Mouse (Mus musculus) heart, adult 11 months (tissue): ENCODE measurements at regions not wholly inside any gene's neighbourhood (a gene's known extent, or its start where the extent isn't known, plus 50 kb on each side); places are given as distances from the start of the nearest gene placed in this dataset.

Experiments
- DNase-seq: peaks from one replicate; pipeline ENCODE4 v3.0.0; 2022

DNA sequence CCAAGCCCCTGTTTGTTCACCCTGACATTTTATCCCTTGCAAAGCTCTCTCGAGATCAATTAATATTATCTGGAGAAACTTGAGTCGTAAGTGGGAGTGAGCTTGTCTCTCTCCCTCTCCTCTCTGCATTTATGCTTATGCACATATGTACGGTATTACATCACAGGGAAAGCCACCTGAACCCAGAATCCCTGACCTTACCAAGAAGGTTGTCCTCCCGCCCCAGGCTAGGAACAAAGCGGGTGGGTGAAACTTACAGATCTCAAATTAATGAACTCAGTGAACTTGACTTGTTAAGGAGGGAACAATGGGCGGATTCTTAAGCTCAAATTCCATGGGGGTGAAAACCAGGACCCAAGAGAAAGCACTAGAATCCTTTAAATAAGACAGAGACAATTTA, 122.8 kb upstream of the Cxcr4 start:
- DNase-seq = peak; percentile 24

- peak; percentile 96 for DNase-seq
Observed at GRCm38 (mm10) chr1:128712876-128713275, 120.8 kb upstream of the Cxcr4 start.

- DNase-seq = peak; percentile 87
Observed at GRCm38 (mm10) chr1:128711121-128711520, 119.0 kb upstream of the Cxcr4 start.

GRCm38 (mm10) chr1:128707747-128708146, 115.7 kb upstream of the Cxcr4 start:
- DNase-seq = peak; percentile 76

GRCm38 (mm10) chr1:128706167-128706566, 114.1 kb upstream of the Cxcr4 start:
- DNase-seq = peak; percentile 58

GRCm38 (mm10) chr1:128705071-128705503, 113.0 kb upstream of the Cxcr4 start:
- peak; percentile 92 for DNase-seq

DNA sequence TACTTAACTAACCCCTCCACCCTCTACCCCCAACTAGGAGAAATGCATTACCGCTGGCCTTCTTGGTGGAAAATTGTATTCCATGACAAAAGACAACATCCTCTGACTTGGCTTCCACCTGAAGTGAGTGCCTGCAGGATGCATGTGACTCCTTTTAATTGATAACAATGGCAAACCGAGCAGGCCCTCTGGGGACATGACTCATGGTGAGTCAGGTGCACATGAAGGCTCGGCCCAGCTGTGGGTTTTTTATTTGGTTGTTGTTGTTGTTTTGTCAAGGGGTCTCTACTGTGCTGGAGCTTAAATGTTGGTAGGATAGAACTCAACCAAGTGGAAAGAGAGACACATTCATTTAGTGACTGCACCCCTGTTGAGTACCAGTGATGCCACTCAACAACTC, 109.2 kb upstream of the Cxcr4 start:
- DNase-seq = peak; percentile 90

DNA sequence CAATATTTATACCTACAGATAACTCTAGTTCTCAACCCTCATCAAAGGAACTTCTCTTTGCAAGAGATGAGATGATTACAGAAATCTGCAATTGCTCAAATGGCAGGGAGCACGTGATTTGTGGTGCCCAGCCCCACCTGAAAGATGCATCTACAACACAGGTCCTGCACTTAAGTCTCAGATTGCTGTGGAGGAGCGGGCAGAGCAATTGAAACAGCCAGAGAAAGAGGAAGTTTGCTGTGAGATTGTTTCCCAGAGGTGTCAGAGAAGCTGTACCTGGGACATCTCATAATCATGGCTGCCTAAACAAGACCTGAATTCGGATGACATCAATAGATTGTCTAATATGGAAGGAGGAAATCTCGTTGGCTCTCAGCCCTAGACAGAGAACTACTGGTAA, 105.9 kb upstream of the Cxcr4 start:
- DNase-seq = no peak

DNA sequence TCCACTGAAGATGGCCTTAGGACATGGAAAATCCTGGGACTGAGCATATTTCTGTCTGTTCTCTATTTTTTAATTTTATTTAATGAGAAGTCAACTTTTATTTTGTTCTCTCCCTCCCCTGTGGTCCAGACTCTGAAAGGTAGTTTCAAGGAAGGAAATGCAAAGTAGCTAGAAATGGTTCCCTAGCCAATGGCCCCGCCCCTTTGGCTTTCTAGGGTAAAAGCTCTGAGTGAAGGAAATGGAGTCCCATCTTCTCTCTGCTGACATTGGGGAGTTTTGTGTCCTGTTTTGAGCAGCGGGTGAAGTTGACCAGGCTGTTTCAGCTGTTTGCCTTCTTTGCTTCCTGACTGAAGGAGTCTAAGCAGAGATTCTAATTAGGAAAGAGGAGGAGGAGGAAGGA, 103.8 kb upstream of the Cxcr4 start:
- DNase-seq = no peak

DNA sequence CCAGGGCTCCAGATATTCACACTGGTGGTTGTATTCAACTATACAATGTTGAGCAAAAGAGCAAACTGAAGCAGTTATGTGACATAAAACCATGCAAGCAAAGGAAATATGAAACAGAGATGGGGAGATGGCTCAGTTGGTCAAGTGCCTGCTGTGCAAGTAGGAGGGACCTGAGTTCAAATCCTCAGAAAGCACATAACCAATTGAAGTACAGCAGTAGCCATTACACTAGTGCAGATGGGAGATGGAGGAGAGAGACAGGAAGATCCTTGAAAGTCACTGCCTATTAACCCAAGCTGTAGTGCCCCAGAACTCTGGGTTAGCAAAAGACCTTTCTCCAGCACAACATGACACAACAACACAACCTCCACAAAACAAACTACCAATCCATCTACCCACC, 100.7 kb upstream of the Cxcr4 start:
- DNase-seq = no peak

- DNase-seq = no peak
Observed at GRCm38 (mm10) chr1:128692313-128692712, 100.2 kb upstream of the Cxcr4 start.

GRCm38 (mm10) chr1:128687236-128687927, 95.3 kb upstream of the Cxcr4 start:
- DNase-seq = no peak

DNA sequence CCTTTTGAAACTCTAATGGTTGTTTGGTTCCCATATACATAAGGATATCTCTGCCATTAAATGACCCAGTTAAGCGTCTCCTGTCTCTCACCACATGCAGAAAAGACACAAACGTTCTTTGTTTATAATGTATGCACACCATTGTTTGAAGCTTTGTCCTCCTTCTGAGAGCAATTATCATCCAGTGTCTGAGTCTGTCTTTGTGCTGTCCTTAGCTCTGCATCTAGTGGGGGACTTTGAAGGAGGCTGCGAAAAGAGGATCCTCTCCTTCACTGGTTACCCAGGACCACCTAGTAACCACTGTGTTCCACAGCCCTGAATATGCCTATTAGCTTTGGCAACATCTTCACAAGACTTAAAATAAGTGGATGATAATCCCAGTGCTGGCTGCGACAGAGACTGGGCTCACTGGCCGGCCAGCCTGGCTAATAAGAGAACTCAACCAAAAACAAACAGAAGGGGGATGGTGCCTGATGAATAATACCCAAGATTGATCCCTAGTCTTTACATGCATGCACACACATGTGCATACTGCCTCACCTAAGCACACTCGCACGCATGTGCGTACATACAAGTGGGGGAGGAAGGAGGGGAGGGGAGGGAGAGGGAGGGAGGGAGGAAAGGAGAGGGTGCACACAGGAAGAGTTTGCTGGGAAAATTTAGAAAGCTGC, 93.5 kb upstream of the Cxcr4 start:
- DNase-seq = no peak

DNA sequence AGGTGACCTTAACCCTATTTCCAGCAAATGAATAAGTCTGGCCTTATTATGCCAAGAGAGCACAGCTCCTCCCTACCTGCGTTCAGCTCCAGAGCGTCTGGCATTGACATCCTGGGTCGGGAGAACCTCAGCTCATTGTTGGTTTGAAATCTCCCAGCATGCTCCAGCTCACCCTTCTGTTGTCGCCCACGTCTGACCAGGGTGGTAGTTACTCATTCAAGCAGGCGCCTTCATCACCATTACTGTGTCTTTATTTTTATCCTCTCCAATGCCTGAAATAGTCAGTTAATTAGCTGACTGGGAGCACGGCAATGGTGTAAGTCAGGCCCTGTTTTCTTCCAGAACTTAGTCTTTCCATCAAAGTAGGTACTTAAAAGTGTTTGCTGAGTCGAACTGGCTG, 90.8 kb upstream of the Cxcr4 start:
- no peak for DNase-seq

DNA sequence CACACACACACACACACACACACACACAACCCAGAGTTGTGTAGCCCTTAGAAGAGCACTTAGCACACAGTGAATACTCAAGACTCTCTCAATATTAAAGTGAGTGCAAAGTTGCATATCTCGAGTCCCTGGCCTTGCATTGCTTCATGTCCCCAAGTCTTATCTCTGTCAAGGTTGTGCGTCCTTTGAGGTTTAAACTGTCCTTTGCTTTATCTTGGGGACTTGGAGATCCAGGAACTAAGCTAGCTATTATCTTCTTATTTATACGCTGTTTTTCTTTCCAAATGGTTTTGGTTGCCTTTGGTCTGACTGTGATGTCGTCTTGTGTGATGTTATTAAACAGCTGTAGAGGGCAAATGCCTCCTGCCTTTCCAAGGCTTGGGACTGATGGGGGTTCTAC, 89.2 kb upstream of the Cxcr4 start:
- no peak for DNase-seq

DNA sequence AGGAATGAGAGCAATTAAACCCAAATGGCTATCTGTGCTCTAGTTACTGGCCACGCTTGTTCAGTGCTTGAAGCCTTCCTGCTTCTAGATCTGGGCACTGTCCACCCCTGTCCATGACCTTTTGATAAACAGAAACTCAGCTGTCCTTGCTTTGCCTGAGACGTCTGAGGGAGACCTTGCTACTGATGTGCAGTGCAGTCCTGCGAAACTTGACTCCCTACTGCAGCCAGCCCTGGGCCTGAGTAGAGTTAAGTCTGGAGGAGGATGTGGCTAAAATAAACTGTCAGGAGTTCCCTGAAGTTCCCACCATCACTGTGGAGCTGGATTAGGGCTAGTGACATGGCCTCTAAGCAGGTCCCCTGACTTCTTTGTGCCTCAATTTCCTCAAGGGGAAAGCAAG, 88.4 kb upstream of the Cxcr4 start:
- DNase-seq = no peak

DNA sequence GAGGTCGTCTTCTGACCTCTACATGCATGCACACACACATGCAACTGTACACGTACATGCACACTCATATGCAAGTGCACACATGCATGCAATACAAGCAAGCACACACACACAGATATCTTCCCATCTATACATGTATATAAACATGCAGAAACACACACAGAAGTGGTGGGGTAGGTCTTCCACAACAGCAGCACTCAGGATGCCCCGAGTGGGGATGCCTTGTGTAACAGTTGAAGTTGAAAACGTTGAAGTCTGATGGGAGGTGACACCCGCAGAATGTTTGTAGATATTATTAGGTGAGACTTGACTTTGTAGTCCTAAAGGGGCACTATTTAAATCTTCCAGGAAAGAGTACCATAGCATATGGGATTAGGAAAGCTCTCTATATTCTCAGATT, 87.9 kb upstream of the Cxcr4 start:
- DNase-seq = no peak

DNA sequence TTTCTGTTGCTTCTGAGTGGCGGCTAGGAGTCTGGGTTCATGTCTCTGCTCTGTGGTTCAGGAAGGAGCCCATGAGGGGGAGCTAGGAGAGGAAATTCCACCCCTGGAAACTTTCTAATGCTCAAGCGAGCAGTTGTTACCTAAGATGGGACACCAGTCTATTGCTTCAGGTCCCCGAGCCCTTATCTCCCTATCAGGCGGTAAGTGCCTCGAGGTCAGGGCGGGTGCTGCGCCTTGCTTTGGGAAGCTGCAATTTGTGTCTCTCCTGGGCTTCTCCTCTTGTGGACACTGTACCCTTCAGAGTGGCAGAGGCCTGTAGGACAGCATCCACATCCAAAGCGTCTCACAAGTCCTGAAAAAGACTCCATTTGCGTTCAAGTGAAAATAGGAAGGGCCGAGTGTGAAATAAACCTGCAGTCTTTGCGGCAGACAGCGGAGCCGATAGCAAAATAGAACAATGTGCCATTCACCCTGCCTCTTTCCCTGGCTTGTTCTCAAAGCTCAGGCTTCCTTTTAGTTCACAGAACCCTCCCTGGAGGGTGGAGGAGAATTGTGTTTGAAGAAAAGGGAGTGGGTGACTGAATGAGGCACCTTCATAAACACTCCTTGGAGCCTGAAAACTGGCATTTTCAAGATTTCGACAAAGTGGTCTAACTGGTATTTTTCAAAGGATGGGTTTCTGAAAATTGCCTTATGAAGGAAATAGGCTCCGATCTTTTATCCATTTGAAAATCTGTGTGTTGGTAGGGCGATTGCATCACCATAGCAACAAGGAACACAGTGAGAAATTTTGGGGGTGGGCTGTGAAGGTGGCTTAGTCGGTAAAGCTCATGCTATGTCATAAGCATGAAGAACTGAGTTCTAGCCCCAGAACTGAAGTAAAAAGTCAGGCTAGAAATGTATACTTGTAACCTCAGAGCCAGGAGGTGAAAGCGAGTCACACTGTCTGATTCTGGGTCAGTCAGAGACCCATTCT, 87.2 kb upstream of the Cxcr4 start:
- DNase-seq = no peak

DNA sequence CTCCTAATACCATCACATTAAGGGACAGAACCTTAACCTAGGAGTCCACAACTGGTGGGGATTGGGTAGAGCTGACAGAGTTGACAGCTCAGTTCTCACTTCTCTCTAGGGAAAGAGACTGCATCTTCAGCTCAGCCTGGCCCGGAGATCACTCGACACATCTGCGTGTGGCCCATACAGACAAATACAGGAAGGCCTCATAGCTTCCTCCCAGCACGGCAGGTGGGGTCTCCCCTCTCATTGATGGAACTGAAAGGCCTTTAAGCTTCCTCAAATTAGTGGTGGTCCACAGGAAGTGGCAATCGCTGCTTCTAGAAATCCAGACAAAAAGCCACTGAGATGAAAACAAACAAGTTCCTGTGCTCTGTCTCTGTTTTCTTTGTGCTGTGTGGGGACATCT, 83.4 kb upstream of the Cxcr4 start:
- DNase-seq = no peak

- DNase-seq = no peak
Observed at GRCm38 (mm10) chr1:128672306-128672705, 80.2 kb upstream of the Cxcr4 start.

- no peak for DNase-seq
Observed at GRCm38 (mm10) chr1:128671495-128671894, 79.4 kb upstream of the Cxcr4 start.

- no peak for DNase-seq
Observed at GRCm38 (mm10) chr1:128671016-128671415, 78.9 kb upstream of the Cxcr4 start.

GRCm38 (mm10) chr1:128669241-128669666, 77.2 kb upstream of the Cxcr4 start:
- no peak for DNase-seq

DNA sequence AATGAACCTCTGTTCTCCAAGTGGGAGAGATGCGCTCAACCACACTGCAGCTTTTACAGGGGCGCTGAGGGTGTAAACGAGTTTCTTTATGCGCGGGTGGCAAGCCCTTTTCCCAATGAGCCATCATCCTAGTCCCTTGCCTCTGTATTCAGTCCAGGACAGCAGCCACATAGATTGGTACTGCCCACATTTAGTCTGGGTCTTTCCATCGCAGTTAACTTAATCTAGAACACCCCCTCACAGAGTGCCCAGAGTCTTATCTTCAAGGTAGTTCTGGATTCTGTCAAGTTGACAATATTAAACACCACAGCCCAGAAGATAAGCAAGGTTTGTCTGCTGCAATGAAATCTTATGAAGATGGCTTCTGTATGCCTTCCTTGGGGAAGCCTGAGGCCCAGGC, 76.6 kb upstream of the Cxcr4 start:
- no peak for DNase-seq
